Mouse (Mus musculus) myocyte (in vitro differentiated cells): ENCODE measurements at regions not wholly inside any gene's neighbourhood (a gene's known extent, or its start where the extent isn't known, plus 50 kb on each side); places are given as distances from the start of the nearest gene placed in this dataset.

Experiments
- CEBPB ChIP-seq: IDR thresholded peaks from 2 replicates; pipeline ENCODE4 v1.6.1; 2011; ENCODE audit warnings: mild to moderate bottlenecking, moderate library complexity; ENCODE audit not compliant: poor library complexity, insufficient read depth, severe bottlenecking
- E2F4 ChIP-seq: IDR thresholded peaks from one replicate; pipeline ENCODE4 v1.6.1; 2011; ENCODE audit warnings: mild to moderate bottlenecking, control low read depth, moderate library complexity; ENCODE audit not compliant: insufficient read depth
- MYOG ChIP-seq, 3 experiments: IDR thresholded peaks; one replicate each; pipeline ENCODE4 v1.6.1; 2011; ENCODE audit warnings: control low read depth in 2 of 3, low read depth in 2 of 3, mild to moderate bottlenecking in 2 of 3; ENCODE audit not compliant: insufficient read length in 2 of 3, control insufficient read depth in 1 of 3, insufficient read depth in 1 of 3
- POLR2A ChIP-seq: IDR thresholded peaks from one replicate; pipeline ENCODE4 v1.6.1; 2011; ENCODE audit warnings: low read depth, mild to moderate bottlenecking, control low read depth, moderate library complexity; ENCODE audit not compliant: insufficient read length
- POLR2AphosphoS2 ChIP-seq: IDR thresholded peaks from one replicate; pipeline ENCODE4 v1.6.1; 2011; ENCODE audit warnings: low read depth, control low read depth; ENCODE audit not compliant: insufficient read length
- TCF12 ChIP-seq: IDR thresholded peaks from one replicate; pipeline ENCODE4 v1.6.1; 2011; ENCODE audit warnings: mild to moderate bottlenecking, control low read depth; ENCODE audit not compliant: poor library complexity, insufficient read depth, severe bottlenecking
- TCF3 ChIP-seq: IDR thresholded peaks from one replicate; pipeline ENCODE4 v1.6.1; 2011; ENCODE audit warnings: low read depth, control low read depth; ENCODE audit not compliant: insufficient read length
- USF1 ChIP-seq: IDR thresholded peaks from one replicate; pipeline ENCODE4 v1.6.1; 2011; ENCODE audit warnings: low read depth, mild to moderate bottlenecking, control low read depth, moderate library complexity

GRCm38 (mm10) chr10:14977268-14978000, 259.4 kb upstream of the Gje1 start:
- TF ChIP-seq USF1 (no peak), TCF3 (no peak), POLR2A (no peak), CEBPB (no peak), POLR2AphosphoS2 (no peak), E2F4 (no peak), MYOG (IDR thresholded peaks at IDR 0.05; ENCODE audit: control insufficient read depth in 1 of 3, insufficient read depth in 1 of 3, insufficient read length in 2 of 3, low read depth in 2 of 3) (no peak), TCF12 (no peak)
